Mouse (Mus musculus) lung, postnatal 0 days (tissue): ENCODE results near the gene Gtf3c2.

Experiments
- CTCF ChIP-seq: IDR thresholded peaks from 2 replicates; pipeline ENCODE4 v1.5.1; 2016; ENCODE audit warnings: antibody characterized with exemption, mild to moderate bottlenecking
- EP300 ChIP-seq: IDR thresholded peaks from 2 replicates; pipeline ENCODE4 v1.6.1; 2016; ENCODE audit warnings: antibody characterized with exemption, mild to moderate bottlenecking, control low read depth

GRCm38 (mm10) chr5:31204421-31204820 lies 24.5 kb upstream of the Gtf3c2 start:
- TF ChIP-seq CTCF, result no peak
- TF ChIP-seq EP300, result no peak
